Mouse (Mus musculus): ENCODE results near the gene Cadps2.

DNA sequence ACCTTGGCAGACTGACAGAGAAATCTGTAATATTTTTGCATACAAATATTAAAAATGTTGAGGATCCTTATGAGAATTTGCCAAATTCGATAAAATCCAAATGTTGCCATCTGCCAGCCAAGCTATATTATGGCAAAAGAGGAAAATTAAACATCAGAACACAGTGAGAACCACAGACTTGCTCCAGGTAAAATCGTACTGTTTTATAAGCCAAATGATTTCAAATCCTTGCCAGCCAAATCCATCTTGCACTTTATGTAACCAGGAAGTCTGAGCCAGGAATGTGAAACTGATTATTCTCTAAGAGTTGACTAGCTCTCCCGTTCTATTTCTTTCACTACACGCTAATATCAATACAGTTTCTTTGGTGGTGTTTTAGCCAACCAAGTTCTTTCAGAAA is 269.5 kb downstream of the Cadps2 start:
- no peak for TF ChIP-seq CTCF (IDR thresholded peaks at IDR 0.05; ENCODE audit: insufficient read depth, low read depth, low read length)
- no peak for TF ChIP-seq POLR2A (IDR thresholded peaks at IDR 0.05; ENCODE audit: insufficient read depth, low read depth, low read length)

All from olfactory bulb, adult 2 months (tissue).